Mouse (Mus musculus) layer of hippocampus, postnatal 14 days (tissue): ENCODE results near the gene Tmem176b. TPM values are rescaled to one million over a fixed set of nuclear protein-coding genes. Genes with fewer than 3 reads are reported as not detected.
"Not testable (repeated sequence)": the region's sequence is repeated elsewhere in the genome, so short reads cannot be mapped to it uniquely, and the experiment has no call there.

Experiments used
- DNase-seq, 2 experiments: peaks; one replicate each; pipeline ENCODE4 v3.0.0; 2021 to 2022; ENCODE audit warnings: low spot score in 2 of 2, mixed read lengths in 1 of 2
- total RNA-seq, 2 experiments: library from RNA; stranded (reverse); gene quantifications; 2 replicates each; pipeline ENCODE4 v1.2.3; 2021

The Tmem176b gene
- total RNA-seq, 2 experiments from 2014 or later = 47.2 to 52.1 TPM

DNA sequence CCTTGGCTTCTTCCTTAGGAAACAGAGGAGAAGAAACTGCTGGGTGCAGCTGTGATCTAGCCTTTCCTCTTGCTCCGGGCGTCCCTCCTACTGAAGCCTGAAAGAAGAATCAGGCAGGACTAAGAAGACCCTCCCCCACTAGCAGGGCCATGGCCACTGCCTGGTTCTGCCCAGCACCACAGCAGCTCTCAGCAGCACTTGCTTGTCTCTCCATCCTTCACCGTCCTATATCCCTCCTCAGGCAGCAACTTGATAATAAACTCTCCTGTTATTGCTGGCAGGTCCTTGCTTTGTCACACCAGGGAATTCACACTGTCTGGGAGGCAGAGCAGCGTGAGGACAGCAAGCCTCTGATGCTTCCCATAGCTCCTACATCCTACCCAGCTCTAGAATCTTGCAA, 3.8 kb upstream of the Tmem176b start:
- no peak for DNase-seq

DNA sequence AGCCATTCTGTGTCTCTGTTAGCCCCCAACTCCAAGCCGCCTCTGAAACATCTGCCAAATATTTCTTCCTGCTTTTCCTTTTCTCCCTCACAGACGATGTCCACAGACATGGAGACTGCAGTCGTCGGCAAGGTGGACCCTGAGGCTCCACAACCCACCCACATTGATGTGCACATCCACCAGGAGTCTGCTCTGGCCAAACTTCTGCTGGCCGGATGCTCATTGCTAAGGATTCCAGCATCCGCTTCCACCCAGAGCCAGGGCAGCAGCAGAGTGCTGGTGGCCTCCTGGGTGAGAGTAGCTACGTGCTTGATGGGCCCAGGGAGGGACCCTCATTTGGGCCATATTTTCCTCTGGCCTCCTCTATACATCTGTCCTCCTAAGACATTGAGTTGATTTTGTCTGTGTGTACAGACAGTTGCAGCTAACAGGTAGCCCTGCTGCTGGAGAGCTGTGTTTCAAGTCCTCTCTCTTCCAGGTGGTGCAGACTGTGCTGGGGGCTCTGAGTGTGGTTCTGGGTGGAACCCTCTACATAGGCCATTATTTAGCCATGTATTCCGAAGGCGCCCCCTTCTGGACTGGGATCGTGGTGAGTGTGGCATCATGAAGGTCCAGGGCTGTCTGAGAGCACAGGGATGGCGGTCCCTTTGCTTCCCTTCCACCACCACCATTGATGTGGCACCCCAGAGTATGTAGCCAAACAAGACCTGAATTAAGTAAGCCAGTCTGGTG, 981 bp upstream of the Tmem176b start:
- no peak for DNase-seq

DNA sequence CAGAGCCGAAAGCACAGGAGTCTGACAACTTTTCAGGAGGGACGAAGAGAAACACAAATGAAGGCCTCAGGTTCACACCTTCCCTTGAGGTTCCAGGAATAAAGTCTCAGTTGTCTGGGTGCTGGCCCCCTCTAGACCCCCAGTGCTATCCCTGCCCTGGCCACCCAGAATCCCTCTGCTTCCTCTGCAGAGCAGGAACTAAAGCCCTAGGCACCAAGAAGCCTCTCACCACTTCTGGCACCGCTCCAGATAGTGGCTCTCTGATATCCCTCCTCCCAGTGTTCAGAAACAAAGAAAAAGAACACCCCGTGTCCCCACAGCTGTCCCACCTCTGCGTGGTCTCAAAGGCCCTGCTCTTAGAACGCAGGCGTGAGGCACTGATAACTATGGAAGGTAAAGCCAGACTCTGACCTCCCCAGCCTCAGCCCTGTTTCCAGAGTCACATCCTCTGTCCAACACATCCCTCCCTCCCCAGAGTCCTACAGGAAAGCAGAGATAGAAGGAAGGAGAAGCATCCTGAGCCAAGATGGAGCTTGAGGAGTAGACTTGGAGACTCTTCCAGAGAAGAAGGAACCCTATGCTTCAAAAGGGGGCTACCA, 826 bp downstream of the Tmem176b start, which contains the start of gene Tmem176a:
Gene Tmem176a, plus strand, starts transcription at position 549 of the 599 bp plus-strand sequence.
- DNase-seq = no peak

DNA sequence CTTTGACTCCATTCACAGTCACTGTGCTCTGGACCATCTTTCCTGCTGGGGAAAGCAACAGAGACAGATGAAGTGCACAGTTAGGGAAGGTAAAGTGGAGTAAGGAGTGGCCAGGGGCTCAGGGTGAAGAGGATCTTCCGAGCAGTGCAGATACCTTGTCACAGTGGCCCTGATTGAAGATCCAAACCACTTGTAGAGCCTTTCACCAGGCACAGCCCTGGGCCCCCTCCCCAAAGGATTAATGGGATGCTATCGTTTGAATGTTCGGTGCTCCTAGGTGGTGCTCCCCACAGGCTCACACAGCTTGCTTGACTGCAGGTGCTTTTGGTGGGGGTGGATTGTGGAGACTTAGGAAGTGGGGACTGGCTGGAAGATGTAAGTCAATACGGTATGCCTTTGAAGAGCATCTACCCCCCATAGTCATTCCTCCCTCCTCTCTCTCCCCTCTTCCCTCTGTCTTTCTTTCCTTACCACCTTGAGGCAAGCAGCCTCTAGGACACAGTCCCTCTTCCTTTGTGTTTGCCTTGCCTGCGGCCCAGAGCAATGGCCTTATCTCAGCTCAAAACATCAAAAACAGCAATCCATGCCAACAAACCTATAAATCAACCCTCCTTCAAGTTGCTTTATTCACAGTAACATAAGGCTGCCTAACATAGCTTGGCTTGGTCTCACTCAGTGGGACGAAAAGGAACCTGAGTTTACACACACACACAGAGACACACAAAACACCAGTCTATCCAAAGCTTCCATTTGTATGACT, 2.8 kb downstream of the Tmem176b start:
- DNase-seq = no peak

DNA sequence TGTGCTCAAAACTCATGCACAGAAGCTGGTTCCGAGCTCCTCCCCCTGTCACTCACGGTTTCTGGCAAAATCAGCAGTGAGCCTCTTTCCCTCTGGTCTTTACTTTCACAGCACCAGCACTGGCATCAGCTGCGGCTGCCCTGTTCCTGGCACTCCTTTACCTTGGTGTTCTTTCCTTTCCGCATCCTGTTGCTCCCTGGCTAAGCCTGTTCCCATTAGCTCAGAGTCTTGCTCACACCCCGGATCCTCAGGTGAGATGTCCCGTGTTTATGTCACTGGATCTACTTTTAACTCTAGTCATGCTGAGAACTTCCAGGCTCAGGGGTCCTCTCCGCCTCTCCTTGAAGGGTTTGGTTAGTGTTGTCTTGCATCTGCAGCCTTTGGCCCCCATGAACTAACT, 3.8 kb downstream of the Tmem176b start:
- no peak for DNase-seq

DNA sequence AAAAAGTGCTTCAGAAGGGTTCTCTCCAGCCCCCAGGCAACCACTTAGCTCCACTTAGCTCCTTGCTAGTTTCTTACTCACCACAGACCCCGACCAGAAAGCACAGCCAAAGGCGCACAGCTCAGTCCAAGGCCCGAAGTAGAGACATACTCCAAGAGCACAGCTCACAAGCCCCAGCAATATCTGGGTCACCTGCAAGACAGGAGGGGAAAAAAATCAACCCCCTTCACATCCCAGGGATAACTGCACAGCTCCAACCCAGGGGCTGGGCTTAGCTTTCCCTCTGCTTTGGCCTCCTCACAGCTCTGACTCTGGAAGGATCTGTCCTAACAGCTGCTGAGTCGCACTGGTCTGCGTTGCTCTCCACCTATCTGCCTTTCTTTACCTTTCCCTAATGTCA, 5.2 kb downstream of the Tmem176b start:
- no peak for DNase-seq

DNA sequence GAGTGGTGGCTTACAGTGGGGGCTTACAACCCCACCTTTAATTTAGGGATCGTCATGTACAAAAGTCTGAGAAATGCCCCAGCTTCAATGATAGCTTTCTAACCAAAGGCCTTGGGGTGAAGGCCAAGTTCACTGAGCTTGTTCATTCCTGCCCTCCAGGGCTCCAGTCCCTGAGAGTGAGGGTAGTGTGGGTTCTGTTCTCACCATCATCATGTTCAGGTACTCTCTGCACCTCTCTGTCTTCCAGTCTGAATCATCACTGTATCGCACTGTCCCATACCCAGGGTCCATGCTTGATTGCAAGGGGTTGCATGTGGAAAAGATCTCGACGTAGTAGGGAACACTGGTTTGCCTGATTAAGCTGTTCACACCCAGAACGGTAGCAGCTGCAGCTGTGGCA, 6.1 kb downstream of the Tmem176b start:
- DNase-seq = no peak

DNA sequence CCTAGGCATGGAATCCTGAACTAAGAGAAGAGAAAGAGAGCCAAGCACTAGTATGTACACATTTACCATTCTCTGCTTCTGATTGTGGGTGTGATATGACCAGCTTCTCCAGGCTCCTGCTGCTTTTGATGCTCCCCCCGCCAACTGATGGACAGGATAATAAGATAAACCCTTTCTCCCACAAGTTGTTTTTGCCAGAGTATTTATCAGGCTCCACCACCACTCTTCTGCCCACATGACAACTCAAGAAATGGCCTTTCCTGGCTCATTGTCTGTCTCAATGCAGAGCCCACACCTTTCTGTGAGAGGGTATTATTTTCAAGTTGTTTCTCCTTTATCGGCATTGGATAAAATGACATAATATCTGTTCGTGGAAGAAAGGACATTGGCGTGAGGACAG, 7.8 kb downstream of the Tmem176b start:
- no peak for DNase-seq

DNA sequence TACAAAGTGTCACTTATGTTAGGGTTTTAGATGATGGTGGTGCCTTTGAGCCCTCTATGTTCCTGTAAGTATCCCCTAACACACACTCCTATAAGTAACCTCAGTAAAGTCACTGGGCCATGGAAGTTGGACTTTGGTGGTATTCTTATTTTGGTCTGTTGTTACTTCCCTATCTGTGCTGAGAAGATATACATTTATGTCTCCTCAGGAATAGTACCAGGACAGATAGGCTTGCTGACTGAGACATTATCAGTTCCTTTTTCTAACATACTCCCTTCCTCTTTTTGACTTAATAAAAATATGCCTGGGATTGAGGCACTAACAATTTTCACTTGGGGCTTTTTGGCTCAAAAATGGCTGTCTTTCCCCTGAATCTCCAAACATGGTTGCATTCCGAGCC, 8.9 kb downstream of the Tmem176b start:
- no peak for DNase-seq

DNA sequence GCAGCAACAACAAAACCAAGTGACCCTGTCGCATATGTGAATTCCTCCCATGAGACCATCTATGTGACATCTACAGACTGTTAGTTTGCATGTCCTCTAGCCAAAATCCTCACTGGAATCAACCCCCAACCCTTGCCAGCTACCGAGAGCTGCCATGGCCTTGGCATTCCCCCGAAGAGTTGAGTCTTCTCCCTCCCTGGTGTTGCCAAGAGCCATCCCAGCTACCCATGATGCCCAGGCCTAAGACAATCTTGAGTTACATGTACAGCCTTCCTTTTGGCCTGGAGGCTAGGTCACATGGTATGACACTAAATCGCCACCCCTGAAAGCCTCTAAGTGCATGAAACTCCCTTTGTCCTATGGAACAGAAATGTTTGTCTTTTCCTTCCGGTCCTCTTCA, 10.2 kb downstream of the Tmem176b start:
- DNase-seq = no peak

DNA sequence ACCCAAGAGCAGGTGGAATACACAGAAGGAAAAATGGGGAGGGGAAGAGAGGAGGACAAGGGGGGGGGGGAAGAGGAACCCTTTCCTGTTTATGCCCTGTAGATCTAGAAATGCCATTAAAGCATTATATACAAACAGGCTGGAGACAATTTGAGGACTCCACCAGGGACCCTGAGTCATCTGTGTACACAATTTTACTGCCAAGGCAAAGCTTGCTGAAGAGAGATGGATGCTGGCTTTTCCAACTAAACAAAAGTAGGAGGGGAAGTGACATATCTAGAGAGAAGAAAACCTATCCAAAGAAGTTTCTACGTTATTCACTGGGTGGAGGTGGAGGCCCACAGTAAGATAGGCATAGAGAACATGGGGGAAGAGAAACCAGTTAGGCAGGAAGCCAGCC, 11.1 kb downstream of the Tmem176b start:
- no peak for DNase-seq

DNA sequence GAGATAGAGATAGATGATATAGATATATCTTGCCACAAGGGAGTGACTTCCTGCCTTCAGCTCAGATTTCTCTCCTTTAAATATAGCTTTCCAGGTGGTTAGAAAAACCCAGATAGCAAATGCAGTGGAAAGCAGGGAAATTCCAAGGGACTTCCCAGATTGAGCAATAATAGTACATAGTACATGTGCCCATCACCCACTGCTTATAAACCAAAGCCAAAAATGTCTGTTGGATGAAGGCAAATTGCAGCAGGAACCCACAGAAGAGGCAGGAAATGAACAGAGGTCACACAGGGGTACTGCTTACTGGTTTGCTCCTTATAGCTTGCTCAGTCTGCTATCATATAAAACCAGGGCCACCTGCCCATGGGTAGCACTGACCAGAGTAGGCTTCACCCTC, 11.6 kb downstream of the Tmem176b start:
- no peak for DNase-seq

DNA sequence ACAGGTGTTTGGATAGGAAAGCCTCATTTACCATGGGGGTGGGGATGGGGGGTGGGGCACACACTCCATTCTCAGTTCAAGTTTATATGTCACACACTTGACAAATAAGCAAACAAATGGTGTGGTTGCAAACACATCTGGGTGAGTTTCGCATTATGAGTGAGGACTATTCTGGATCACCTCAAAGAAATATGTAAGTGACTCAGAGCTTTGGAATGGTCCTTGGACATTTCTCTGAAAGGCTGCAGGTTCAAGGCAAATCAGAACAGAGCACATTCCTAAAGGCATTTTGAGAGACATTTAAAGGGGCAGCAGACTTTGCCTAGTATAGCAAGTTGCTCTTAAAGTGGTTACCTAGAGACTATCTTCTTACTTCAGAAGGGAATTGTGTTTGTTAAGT, 12.3 kb downstream of the Tmem176b start:
- no peak for DNase-seq

DNA sequence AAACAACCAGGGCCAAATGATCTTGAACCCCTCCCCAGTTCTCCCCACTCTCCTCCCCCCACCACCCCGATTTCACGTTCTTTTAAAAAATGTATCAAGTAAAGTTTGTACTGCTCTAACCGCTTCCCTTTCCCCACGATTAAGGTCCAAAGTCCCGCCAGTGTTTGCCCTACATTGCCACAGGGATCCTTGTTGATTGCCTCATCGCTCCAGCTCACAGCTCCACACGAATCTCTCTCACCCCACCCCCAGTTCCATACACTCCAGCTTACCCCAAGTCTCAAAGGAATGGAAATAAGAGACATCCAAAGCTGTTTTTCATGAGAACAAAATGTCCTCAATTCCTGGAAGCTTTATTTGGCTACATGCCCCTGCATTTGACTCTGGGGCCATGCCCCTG, 16.3 kb downstream of the Tmem176b start:
- DNase-seq = no peak

DNA sequence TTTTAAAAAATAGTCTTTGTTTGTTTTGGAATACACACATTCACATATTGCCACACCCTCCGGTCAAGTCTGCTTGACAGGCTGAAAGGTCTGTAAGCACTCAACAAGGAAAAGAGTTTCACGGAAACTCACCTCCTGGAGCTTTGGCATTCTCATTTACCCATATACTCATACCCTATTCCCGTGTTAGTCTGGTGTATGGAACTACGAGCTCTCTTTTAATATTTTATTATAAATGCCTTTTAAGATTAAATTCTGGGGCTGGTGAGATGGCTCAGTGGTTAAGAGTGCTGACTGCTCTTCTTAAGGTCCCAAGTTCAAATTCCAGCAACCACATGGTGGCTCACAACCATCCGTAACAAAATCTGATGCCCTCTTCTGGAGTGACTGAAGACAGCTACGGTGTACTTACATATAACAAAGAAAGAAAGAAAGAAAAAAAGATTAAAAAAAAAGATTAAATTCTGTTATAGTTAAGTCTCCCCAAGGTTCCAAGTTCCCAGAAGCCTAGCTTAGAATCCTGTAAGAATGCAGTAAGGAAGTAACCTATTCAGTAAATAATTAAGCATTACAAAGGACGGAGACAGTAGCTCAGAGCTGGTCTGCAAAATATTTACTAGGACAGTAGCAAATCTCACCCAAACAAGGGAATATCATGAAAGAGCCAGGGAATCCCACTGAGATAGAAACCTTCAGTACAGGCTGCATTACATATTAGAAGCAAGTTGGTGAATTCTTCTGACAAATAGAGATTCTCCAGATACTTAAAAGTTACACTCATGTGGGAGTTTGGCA, 19.1 kb downstream of the Tmem176b start:
- DNase-seq = not testable (repeated sequence)

DNA sequence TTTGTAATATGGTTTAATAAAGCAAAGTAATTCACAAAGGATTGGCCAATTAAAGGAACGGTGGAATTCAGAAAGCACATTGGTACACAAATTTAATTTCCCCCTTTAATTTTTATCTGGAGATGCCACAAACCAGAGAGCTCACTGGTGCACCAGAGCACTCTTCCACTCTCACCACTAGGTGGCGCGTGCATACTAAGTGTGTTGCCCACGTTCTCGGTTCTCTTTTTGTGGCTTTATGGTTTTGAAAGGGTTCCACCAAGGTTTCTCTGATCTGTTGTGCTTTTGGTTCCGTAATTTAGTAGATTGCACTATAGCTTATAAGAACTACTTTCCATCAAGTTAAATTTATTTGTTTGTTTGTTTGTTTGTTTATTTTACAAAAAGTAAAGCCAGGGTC, 23.5 kb downstream of the Tmem176b start:
- peak; percentile 52 to 83 for DNase-seq

DNA sequence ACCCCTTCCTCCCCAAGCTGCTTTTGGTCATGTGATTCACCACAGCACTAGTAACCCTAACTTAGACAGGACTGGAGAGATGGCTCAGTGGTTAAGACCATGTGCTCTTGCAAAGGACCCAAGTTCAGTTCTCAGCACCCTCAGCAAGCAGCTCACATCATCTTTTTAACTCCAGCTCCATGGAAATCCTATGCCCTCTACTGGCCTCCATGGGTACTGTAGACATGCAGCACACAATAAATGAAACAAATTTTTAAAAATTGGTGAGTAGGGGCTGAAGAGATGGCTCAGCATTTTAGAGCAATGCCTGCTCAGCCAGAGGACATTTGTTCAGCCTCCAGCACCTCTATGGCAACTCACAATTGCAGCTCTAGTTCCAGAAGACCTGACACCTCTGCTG, 26.3 kb downstream of the Tmem176b start:
- no peak for DNase-seq

DNA sequence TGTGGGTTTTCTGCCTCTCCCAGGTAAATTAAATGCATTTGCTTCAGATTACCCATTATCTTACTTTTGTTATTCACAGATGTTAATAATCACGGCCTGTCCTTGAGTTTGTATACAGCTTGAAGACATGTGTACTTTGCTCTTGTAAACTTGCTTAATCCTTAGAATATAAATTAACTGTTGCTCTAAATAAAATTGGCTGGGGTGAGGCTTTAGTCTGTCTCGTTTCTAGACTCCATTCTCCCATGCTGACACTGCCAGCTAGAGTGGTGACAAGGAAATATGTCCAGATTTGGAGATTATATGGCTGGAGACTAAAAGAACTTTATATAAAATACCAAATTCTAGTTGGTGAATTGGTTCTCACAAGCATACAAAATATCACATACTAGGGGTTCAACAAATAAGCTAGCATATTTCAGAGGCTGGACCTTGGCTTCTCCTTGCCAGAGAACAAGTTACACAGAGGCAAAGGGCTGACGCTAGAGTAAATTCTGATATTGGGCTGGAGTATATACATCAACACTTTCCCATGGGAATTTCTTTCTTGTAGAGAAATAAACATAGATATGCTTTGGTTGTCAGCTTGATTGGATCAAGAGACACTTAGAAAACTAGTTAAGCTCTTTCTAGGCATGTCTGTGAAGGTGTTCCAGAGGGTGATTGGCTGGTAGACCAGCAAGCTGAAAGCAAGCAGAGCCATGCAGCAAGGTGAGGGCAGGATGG, 31.6 kb downstream of the Tmem176b start:
- no peak for DNase-seq

DNA sequence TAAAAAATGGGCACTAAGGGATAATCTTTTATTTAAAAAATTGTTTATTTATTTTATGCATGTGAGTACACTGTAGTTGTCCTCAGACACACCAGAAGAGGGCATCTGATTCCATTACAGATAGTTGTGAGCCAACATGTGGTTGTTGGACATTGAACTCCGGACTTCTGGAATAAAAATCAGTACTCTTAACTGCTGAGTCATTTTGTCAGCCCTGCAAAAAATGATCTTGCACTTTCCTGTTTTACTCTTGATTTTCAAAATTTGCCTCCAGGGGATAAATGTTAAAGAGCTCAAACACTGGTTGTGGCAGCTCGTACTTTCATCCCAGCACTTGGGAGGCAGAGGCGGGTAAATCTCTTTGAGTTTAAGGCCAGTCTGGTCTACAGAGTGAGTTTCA, 34.5 kb downstream of the Tmem176b start:
- no peak for DNase-seq

DNA sequence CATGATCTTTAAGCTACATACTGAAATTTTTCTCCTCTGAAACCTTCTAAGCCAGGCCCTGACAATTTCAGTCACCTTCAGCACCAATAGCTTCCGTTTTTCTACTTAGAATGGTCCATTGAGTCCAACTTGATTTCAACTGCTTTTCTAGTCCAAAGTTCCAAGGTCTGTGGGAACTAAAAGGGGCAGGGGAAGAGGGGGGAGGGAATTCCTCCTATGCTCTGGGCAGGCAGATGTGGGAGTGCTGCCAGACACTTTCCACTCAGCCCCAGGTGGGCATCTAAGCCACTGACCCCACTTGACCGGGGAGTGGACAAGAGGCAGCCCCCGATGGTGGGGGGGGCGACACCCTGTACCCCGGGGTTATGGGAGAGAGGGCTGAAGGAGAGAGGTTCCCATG, 37.0 kb downstream of the Tmem176b start:
- no peak for DNase-seq
